Mouse (Mus musculus) testis, adult 2 months (tissue): ENCODE measurements at regions not wholly inside any gene's neighbourhood (a gene's known extent, or its start where the extent isn't known, plus 50 kb on each side); places are given as distances from the start of the nearest gene placed in this dataset.

Experiments
- CTCF ChIP-seq: fragments of 200-500 bp; IDR thresholded peaks from 2 replicates; pipeline ENCODE4 v1.5.1; 2012; ENCODE audit warnings: low read depth, mild to moderate bottlenecking, inconsistent platforms, low read length, moderate library complexity; ENCODE audit not compliant: control insufficient read depth, insufficient read depth, insufficient replicate concordance
- POLR2A ChIP-seq: fragments of 200-500 bp; IDR thresholded peaks from 2 replicates; pipeline ENCODE4 v1.6.1; 2012; ENCODE audit warnings: low read depth, mild to moderate bottlenecking, inconsistent platforms, low read length, moderate library complexity; ENCODE audit not compliant: control insufficient read depth

DNA sequence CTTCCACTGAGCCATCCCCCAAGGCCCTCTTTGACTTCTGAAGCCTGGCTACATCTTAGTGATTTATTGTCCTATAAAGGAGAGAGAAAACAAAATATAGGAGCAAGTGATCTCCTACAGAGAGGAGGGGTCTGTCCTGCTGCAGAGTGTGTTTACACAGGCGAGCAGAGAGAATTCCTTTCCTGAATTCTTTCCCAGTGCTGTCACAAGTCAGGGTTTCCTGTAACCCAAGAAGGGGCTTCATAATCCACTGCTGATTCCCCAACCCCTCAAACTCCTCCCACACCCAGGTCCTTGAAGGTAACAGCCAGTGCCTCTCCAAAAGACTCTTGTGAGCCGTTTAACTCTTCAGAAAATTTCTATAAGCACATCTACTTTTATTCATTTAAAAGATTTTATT, 66.8 kb upstream of the Tpm1 start:
- no peak for TF ChIP-seq CTCF
- TF ChIP-seq POLR2A, result no peak
